Mouse (Mus musculus): ENCODE measurements at regions not wholly inside any gene's neighbourhood (a gene's known extent, or its start where the extent isn't known, plus 50 kb on each side); places are given as distances from the start of the nearest gene placed in this dataset.

DNA sequence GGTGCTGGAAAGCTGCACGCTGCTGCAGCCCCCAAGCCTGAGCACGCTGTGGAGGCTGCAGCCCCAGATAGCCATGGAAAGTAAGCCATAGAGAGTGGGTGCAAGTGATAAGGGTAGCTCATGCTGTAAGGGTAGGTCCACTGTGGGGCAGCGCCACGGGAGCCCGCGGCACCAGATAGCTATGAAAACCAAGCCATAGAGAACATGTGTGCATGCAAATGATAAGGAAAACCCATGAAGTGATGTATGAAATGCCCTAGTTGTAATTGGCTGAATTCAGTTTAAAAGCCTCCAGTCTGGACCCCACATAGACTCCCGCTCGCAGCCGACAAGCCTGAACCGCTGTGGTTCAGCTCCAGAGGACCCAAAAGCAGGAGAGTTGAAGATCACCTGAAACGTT lies 58.8 kb upstream of the L3mbtl3 start:
- DNase-seq = no peak

DNA sequence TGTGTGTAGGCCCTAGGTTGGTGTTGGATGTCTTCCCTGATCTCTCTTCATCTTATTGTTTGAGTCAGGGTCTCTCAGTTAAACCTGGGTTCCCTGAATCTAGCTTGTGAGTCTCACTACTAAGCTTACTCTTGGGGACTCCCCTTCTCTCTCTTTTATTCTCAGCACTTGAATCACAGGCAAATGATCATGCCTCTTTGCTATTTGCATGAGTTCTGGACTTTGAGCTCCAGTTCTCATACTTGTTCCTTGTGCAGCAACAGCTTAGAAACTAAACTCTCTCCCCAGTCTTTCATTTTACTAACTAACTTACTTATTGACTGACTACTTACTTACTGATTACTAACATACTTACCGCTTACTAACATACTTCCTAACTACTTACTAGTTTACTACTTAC lies 64.9 kb upstream of the L3mbtl3 start:
- DNase-seq = no peak

DNA sequence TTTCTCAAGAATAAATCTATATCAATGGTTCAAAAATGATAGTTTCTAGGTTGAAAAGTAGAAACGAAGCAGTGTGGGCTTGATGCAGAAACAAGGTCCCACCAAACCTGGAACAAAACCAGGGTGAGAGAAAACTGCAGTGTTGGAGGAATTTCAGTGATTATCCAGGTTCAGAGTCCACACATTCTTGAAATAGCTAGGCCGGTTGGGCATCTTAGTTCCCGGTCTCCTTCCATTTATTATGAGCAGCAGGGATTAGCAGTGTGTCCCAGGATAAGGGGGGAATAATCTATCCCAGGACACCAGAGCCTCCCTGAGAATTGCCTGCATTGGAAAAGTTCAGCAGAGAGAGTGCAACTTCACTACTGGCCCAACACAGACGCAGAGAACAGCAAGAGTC lies 108.5 kb upstream of the L3mbtl3 start:
- no peak for DNase-seq

DNA sequence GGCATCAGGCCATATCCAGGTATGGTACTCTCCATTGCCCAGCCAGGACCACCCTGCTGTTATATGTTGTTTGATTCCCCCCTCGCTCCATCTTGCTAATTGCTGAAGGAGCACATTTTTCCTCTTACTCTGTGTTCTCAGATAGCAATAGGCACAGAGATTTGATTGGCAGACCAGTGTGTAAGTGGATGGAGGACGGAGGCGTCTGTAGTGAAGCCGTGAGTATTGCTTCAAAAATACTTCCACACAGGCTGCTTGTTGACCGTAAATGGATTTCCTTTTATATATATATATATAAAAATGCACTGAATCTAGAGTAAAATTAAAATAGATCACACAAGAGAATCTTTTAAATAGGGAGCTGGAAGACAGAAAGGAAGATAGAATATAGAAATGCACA lies 115.6 kb upstream of the L3mbtl3 start:
- no peak for DNase-seq

DNA sequence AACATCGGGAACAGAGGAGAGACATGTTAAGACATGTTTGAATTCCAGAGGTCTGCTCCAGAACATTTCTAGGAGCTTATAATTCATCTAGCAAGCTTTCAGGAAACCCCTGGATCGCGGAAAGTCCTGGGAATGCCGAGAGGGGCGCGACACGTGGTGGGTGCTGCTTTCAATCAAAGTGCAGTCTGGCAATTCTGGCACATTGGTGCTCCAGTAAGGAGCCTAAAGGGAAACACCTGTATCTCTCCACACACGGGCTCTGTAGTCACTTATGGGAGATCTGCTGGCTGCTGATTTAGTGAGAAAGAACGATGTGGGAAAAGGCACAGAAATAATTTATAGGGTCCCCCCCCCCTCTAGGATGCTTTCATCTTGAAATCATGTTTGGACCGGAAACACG lies 116.4 kb upstream of the L3mbtl3 start:
- no peak for DNase-seq

DNA sequence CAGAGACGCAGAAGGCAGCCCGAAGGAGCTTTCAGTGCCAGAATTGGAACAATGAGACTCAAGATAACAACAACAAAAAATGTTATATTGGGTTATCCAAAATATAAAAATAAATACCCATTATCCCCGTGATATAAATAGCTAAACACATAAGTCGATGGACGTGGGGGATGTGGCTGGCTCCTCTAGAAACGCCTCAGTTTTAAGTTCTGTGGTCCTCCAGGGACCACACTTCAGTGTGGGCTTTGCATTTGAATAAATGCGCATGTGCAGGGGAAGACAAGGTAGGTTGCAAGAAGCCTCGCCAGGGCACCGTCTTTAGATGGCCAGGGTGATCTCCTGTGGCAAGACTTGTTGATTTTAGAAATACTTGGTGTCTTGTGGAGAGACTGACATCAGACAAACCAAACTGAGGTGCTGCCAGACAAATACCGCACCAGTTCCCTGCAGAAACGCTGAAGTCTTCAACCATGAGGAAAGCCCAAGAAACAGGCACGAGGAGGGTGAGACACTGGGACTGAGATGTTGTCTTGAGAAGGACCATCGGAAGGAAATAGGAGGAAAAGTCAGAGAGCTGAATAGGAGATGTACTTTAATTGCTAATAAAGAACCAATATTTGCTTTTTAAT lies 117.2 kb upstream of the L3mbtl3 start:
- no peak for DNase-seq

DNA sequence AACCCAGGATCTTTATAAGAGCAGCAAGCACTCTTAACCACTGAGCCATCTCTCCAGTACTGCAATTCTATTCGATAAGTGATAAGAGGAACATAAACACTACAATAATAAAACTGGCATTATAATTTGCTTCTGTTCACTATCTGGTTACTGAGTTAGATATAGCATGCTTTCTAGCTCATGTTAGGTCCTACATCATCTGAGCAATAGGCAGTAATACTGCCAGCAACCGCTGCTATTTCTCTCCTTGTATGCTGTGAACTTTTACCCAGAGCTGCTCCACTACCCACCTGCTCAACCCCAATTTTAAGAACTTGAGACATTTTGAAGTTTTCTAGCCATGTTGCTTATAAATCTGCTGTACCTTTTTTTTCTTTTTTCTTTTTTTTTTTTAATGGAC lies 118.0 kb upstream of the L3mbtl3 start:
- no peak for DNase-seq

DNA sequence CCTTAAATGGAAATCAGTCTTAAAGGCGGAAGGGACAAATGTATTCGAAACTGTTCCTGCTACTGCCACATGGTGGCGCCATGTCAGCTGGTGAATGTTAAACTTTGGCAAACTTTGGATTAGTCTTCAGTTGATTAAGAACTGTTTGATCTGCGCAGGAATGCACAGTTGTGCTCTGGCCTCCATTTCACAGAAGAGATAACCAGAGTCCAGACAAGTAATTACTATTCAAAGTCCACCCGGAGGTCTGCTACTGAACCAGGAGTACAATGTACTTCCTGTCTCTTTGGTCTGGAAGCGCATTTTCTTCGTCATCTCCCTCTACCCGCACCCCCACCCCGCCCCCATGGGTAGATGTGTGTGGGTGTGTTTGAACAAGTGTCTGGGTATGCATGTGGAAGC lies 118.6 kb upstream of the L3mbtl3 start:
- peak; percentile 46 to 48 for DNase-seq

DNA sequence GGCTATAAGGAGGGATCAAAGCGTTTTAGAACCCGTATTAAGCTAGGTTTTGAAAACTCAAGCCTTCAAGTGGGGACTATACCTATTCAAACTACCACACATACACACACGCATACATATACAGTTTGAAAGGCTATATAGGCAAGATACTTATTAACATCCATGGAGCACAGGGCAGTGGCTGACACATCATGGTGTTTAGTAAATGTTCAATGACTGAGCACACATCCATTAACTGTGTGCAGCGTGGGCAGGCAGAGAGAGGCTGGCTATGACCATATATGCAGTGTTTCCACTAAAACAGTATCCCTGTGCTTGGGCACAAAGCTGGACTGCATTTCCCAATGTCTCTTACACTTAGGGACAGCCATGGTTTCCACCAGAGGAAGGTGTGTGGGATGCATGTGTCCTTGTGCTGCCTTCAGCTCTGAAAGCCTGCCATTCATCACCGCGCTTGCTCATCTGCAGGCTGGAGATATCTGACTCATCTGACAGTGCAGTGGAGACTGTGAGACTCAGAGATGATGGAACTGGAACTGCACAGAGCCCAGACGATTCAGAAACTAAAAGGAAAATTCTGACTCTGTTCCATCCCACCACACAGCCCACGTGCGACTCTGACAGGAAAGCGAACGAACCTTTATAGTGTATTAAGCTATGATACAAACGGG lies 124.6 kb upstream of the L3mbtl3 start:
- DNase-seq = no peak

DNA sequence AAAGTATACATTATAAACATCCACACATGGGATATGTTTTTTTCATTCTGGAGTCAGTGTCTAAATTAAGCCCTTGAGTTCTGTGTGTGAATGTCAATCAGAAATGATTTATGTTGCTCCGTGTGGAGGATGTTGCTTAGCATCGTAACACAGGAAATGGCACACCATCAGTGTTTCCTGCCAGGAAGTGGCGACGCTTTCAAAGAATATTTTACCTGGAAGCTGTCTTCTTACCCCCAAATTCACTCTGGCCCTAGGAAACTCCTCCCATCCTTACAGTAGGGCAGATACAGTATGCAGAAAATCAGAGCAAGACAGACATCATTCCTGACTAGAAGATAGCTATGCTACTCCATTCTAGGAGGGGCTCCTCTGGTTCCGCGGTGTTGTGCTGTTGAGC lies 145.1 kb upstream of the L3mbtl3 start:
- no peak for DNase-seq

DNA sequence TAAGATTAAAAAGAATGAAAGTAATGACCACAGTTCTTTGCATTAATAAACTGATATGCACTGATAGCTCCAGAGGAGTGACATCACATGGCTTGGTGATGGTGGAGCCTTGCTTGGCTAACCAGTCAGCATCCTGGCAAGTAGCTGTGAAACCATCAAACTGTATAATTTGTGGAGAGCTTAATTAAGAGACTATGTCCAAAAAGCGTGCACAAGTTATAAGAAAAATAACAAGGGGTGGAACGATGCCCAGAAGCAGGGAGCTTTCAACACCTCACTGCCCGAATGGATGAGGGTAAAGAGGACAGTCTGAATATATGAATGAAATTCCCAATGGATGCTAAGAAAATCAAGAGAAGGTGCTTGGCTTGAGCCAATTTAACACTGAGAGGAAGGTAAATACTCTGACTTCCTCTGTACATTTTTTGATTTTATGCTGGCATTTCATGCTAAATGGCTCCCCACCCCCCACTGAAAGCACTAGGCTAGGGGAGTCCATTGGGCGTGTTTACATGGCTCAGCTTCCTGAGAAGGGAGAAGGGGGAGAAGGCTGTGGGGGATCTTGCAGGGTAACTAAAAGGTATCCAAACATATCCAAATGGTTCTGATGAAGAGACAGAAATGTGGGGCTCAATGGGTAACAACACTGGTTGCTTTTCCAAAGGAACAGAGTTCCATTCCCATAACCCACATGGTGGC lies 150.2 kb upstream of the L3mbtl3 start:
- DNase-seq = peak; percentile 32 to 39

DNA sequence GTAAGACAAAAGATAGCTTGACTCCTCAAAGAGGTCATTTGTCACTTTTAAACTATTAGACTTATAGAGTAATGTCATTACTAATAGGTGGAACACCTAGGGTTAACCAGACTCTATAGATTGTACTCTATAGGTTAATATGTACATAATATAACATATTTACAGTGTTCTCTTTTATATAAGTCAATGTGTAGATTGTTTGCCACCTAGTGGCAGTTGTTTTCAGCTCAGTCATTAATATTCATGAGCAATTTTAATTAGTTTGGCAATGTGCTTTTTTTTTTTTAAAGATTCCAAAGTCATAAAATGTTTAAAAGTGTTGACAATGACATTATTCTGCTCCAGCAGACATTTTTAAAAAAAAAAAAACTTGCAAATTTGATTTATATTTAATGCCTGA lies 164.4 kb upstream of the L3mbtl3 start:
- no peak for DNase-seq

DNA sequence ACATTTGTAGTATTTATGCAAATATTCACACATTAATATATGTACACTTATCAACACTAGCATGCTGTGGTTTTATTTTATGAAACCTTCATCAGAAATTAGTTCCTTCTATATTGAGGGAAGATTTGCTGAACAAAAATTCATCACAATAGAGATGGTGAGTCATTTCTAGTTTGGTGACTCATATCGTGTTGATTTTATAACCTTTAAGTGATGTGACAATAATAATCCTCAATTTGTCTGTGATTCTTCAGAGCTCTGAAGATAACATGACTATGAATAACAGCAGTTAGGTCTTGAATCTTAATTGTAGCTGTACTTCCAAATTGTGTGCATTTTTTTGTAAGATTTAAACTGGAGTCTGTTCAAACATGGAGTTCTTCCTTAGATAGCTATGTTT lies 168.3 kb upstream of the L3mbtl3 start:
- DNase-seq = no peak

DNA sequence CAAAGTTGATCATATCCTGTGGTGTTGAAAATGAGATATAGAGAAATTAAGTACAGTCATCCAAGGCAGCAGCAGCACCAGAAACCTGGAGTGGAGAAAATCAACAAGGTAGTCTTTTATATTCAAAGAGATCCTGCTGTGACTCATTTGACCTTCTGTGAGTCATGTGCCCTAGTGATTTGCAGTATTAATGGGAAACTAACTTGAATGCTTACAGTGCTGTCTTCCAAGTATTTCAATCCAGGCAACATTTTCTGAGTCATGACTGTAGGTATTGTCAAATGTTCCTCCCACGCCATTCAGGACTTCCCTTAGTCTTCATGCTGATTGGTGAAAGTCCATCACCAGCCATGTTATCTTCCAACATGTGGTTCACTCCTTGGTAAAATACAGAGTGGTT lies 169.0 kb upstream of the L3mbtl3 start:
- no peak for DNase-seq

DNA sequence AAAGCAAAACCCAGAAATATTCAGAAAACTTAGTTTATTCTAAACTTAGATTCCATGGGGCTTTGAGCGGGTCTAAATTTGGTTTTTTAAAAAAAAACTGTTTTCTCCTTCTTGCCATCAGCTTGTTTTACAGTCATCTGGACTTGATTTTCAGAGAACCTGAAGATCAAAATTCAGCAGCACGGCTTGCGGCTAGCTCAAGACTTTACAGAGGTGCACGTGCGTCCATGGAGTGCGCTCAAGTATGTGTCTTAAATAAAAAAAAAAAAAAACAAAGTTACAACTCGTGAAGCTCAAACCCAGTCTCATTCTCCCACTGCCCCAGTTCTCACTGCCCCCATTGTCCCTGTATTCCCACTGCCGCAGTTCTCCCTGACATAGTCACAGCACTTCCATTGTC lies 180.5 kb upstream of the L3mbtl3 start:
- no peak for DNase-seq

DNA sequence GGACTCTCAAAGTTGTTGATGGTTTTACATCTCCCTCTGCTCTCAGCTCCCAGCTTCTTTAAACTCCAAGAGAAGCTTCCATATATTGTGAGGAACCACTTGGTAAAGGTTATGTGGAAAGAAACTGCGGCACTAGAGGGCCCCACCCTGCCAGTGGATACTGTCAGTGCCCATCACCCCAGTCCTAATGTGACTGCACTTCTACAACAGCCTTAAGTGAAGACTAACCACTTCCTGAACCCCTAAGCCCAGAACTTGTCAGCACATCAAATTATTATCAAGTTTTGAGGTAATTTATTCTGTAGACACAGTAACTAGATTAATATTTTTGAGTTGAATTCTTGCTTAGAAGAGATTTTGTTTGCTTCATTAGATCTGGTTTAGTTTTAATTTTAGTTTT lies 182.3 kb upstream of the L3mbtl3 start:
- DNase-seq = no peak

DNA sequence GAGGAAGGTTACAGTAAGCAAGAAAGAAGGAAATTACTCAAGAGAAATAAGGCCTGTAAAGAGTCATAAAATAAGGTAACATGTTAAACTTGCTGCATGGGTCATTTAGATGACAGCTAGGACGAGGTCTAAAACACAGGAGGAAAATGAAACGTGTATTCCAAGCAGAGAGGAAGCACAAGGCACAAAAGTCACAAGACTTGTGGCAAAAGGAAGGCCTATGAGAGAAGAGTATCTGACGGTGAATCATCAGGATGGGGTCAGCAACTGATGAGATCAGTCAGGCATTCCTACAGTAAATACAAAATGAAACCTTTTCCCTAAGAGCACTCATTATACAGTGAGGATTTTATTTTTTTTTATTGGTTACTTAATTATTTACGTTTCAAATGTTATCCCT lies 183.6 kb upstream of the L3mbtl3 start:
- DNase-seq = no peak

DNA sequence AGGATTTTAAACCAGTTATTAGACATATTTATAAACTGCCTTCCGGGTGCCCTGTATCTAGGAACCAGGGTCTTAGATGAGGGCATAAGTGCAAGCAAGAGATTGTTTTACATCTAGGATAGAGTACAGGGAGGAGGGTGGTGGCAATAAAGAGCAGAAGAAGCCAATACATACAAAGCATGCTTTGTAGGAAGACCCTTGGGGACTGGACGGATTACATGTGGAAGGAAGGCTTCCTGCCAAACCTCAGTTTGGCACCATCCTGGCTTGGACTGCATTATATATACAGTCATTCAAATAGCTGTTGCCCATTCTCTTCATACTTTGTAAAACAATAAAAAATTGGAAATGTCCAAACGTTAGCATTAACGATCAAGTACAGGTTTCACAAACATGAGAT lies 184.7 kb upstream of the L3mbtl3 start:
- DNase-seq = peak in 1 of 2 experiments; percentile 18

DNA sequence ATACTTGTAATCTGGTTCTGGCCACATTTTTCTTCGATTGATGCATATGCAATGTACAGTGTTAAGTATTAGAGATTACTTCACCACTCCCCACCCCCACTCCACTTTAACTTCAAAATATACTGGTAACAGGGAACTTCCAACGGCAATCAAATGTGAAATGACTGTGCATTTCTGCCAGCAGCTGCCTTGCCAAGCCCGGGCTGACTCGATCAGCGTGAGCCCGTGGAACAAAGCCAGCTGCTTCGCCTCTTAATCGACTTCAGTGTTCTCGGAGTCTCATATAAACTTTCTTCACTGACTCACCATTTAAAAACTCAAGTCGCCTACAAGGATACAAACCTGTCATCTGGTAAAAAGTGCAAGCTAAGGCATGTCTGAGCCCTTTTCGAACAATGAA lies 188.7 kb upstream of the L3mbtl3 start:
- DNase-seq = peak; percentile 93 to 94

DNA sequence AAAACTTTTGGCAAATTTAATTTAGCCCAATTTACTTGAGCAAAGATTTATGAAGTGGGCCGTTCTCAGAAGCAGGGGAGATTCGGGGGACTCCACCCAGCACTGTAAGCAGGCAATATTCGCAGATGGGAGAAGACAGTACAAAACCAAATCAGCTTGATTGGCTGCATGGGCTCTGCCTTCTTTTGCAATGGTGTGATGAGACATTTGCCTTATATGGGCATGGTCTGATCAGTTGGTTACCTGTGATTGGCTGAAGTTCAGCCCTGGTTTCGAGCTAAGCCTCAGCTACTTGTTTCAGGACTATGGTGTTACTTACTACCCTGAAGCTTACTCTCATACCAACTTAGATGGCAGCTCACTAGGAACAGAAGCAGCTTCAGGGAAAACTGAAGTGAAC lies 185.6 kb upstream of the Arhgap18 start:
- peak; percentile 39 to 48 for DNase-seq

DNA sequence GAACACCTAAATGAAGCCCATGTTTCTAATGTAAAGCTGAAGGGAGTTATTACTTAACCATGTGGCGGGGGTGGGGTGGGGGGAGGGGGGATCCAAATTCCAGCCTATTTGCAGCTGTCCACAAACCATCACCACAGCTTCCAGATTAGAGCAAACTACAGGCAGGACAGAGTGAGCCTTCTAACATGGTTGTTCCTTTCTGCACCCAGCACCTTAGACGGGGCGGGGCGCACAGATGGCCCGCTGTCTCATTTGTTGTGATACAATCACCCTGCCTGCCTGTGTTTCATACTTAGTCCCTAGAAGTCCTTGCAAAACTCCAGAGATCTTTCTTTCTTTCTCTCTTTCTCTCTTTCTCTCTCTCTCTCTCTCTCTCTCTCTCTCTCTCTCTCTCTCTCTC lies 182.8 kb upstream of the Arhgap18 start:
- DNase-seq = no peak

DNA sequence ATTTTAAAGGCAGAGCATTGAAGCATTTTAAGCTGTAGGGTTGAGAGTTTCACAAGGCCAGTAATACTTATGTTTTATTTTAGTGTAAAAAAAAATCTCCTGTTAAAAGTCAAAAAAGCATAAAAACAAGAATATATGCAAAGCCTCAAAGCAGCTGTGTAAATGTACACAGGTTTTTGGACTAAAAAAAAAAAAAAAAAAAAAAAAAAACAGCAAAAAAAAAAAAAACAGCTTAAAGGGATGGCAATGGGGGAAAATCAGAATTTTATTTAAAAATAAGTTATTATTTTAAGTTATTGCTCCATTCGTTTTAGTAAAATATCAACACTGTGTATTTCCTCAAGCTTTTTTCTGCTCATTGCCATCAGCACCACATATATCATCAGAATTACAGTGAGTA lies 181.8 kb upstream of the Arhgap18 start:
- no peak for DNase-seq

DNA sequence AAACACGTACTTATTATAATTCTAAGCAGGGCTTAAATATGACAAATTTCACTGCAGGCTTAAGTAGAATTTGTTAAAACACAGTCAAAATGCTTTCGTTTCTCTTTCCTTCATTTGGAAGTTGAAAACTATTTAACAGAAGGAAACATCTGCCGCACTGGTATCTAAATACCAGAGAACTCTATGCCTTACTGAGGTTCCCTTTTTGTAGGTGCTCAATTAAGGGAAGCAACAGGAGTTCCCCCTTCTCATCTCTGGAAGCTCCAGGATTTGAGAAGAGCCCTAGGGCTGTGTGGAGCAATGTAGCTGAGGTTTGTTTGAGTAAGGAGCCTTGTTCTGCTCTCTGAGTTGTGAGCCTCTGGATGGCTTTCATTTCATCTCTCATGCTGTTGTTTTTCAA lies 177.1 kb upstream of the Arhgap18 start:
- DNase-seq = no peak

DNA sequence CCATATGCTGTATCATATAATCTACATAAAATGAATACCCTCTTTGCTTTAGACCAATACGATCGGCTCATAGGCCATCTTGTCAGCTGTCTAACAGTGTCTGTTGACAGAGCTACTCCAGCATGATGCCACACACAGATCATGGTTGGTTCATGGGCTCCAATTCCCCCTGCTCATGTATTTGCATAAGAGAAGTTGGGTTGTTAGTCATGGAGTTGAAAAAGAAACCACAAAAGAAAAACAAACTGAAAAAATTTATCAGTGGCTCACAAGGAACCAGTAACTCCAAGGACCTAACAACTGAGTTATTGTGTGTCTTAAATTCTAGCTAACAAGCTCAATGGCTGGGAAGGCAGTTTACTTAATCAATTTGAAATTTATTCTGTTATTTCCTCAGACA lies 176.1 kb upstream of the Arhgap18 start:
- DNase-seq = no peak

DNA sequence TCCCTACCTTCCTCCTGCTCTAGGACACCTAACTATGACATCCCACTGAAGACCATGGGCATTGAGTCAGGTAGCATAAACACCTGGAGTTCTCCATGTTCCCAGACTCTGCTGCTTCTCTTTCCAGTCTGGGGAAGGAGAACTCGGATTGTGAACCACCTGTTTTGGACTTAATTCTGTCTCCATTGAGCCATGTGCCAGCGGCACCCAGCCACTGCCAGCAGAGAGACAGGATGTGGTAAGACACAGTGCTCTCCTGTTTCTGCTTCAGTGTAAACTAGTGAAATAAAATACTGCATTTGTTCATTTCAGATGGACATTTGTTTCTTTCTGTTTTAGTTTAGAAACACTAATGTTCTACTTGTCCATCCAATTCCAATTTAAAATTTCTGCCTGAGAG lies 168.1 kb upstream of the Arhgap18 start:
- no peak for DNase-seq
